Mouse (Mus musculus) cortical plate, adult 2 months (tissue): ENCODE data around the gene Sowahb. TPM values are rescaled to one million over a fixed set of nuclear protein-coding genes. Genes with fewer than 3 reads are reported as not detected.
A peak's percentile ranks its signal among the peaks of the same experiment; 100 is the strongest.

ENCODE experiments used
- H3K27ac ChIP-seq: fragments of 200-500 bp; 2 replicates; pipeline ENCODE4 v1.5.1; 2012; ENCODE audit warnings: low read length, control low read depth, inconsistent platforms; ENCODE audit not compliant: insufficient read depth
- H3K4me1 ChIP-seq: fragments of 200-500 bp; 2 replicates; pipeline ENCODE4 v1.6.1; 2011; ENCODE audit warnings: low read length; ENCODE audit not compliant: control insufficient read depth, insufficient read depth
- H3K4me3 ChIP-seq: fragments of 200-500 bp; 2 replicates; pipeline ENCODE4 v1.5.1; 2011; ENCODE audit warnings: mild to moderate bottlenecking, low read length, control low read depth; ENCODE audit not compliant: insufficient read depth
- CTCF ChIP-seq: fragments of 200-500 bp; IDR thresholded peaks from 2 replicates; pipeline ENCODE4 v1.5.1; 2011; ENCODE audit warnings: mild to moderate bottlenecking, control low read depth, low read length; ENCODE audit not compliant: insufficient read depth; ENCODE audit errors: extremely low read depth
- POLR2A ChIP-seq: fragments of 200-500 bp; IDR thresholded peaks from 2 replicates; pipeline ENCODE4 v1.6.1; 2011; ENCODE audit warnings: mild to moderate bottlenecking, low read length, control low read depth; ENCODE audit not compliant: insufficient read depth; ENCODE audit errors: extremely low read depth
- polyA plus RNA-seq: library from polyadenylated mRNA; depleted of rRNA; stranded (reverse); fragments of >200 nt; gene quantifications from 2 replicates; pipeline ENCODE4 v1.2.3, GENCODE M21; 2012

The Sowahb gene
- polyA plus RNA-seq, 1 experiment: 11.8 TPM

DNA sequence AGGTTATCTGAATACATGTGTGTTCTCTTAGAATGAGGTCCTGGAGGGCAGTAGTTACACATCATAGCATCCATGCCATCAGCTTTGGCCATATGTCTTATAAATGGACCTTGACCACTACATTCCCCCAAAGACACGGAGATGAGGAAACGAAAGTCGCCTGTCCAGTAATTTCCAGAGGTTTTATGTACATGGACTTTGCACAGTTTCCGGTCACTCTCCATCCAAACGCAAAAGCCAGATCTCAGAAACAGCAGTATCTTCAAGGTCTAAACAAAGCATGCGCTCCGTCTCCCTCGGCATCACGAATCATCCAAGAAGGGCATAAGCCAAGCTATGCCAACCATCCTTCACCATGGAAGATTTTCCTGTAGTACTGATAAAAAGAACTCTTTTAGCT lies 36.6 kb downstream of the Sowahb start:
- TF ChIP-seq CTCF: no peak
- peaks cover 5% of the 10 kb centered on the region for H3K4me1 ChIP-seq
- H3K4me3 ChIP-seq: no peak overlapping the region
- no peak overlapping the region for H3K27ac ChIP-seq

DNA sequence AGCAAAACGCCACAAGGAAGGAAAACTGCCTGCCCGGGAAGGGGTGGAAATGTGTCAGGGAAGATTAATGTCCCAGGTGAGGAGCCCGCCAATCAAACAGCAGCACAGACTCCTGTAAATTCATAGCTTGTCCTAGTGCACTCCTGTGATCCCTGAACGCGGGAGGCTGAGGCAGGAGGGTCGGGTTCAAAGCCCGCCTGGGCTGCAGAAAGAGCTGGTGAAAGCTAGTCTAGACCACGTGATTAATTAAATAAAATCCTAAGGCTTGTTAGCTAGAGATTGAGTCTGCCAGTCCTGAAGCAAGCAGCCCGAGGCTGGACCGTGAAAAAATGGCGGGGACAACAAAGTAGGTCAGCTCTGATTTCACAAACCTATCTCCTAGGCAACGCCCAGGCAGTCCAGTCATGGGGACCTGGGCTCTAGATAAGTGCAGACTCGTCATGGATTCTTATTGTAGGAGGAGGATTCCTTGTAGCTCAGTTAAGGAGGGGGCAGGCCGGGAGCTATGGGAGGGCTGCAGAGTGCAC lies 38.9 kb downstream of the Sowahb start:
- TF ChIP-seq POLR2A (0 out of 2 replicates have a peak, but pooled peaks have one; percentile 24), CTCF (no peak)
- Histone ChIP-seq H3K4me1 (peaks cover 7% of the 10 kb centered on the region), H3K4me3 (peak overlapping the region; percentile 19; the same call in 1 of the 2 replicates), H3K27ac (peak overlapping the region; percentile 96)

DNA sequence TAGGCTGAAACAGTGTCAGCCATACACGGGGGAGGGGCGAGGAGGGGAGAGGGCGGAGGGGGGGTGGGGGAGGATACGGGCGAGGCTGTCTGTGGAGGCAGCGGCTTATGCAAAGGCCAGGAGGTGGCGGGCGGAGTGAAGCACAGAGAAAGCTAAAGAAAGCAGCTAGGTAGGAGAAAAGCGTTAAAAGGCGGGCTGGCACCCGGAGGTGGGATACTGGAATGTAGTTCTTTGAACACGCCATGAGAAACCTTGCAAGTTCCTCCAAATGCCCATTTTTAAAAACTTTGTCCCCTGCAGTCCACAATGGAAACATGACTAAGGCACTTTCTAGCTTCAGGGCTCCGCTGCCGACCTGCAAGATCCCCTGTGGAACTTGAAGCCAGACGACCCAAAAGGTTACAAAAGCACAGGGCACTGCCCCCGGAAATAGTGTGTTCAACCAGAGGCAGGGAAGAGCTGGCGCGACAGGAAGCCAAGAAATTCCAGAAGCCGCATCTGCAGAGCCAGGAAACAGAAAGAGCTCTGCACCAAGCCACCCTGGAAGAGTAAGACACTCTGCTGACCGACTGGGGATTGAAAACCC lies 39.5 kb downstream of the Sowahb start:
- Histone ChIP-seq H3K4me3 (peak overlapping the region; percentile 19; the same call in 1 of the 2 replicates), H3K4me1 (peaks cover 7% of the 10 kb centered on the region), H3K27ac (peak overlapping the region; percentile 96)
- TF ChIP-seq POLR2A: no peak
- TF ChIP-seq CTCF: no peak

DNA sequence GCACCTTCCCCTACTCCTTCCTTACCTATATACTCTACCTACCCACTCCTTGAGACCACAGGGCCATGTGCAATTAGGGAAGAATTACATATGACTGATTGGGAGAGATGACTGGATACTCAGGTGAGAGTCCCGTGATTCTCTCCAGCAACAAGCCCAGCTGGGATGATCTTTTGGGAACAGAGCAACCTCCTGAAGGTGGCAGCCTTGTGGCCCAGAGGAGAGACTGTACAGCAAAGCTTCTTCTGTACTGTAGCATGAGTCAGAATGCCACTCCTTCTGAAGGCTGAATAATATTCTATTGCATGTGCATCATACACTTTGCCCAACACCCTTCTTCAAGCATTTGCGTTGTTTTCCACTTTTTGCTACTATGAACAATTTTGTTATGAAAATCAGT lies 42.2 kb downstream of the Sowahb start:
- peaks cover 7% of the 10 kb centered on the region for H3K4me1 ChIP-seq
- TF ChIP-seq POLR2A: no peak
- no peak for TF ChIP-seq CTCF
- no peak overlapping the region for H3K27ac ChIP-seq
- no peak overlapping the region for H3K4me3 ChIP-seq

DNA sequence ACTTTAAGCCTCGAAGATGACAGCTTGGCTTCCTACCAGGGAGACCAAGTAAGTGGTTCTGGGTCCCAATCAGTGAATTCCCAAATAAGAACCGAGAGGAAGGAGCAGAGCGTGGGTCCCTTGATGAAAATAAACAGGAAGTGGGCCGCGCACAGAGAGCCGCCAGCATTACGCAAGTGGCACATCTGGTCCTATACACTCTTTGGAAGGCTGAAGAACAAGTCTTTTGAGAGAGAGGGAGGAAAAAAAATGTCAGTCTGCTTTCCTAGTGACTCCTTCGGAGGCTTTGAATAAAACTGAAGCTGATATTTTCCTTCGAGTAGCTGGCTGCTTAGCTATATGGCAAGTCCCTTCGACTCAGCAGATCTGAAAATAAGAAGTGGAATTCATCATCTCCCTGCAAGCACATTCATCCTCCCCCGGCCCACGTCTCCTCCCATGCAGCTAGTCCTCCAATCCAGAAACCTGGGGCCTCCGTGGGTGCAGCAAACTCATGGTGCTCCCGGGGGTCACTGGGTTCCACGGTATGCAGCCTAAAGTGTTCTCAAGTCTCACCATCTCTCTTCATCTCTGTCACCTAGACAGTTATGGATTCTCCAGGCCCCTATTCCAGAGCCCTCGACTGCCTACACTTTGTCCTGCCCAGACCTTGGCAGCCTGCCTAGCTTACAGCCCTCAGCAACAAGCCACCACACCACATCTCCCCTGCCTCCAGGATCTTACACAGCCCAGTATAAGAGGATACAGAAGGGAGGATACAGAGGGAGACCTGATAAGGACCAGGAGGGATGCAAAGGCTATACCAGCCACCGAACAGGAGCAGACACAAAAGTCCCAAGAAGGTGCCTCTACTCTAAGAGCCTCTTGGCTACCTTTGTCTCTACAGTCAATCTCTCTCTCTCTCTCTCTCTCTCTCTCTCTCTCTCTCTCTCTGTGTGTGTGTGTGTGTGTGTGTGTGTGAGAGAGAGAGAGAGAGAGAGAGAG lies 43.8 kb downstream of the Sowahb start:
- Histone ChIP-seq H3K4me1 (peaks cover 7% of the 10 kb centered on the region), H3K4me3 (no peak overlapping the region), H3K27ac (peak overlapping the region; percentile 89)
- TF ChIP-seq POLR2A (peak; percentile 52; the same call in 1 of the 2 replicates), CTCF (no peak)

DNA sequence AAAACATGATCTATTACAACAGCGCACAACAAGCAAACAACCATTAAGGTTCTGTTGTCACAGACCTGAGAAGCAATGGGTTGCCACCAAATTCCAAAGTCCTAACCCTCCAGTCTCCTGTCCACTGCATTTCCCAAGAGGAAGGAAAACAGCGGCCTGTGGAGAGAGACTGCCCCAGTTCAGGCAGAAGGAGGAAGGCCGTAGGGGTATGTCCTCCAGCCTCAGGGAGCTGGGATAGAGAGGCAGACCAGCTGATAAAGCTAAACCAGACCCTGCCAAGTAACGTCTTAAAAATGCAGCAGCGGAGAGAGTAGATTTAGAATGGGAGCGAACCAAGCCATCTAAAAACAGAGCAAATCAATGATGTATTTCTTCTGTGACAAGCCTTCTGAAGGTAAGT lies 44.8 kb downstream of the Sowahb start:
- no peak for TF ChIP-seq POLR2A
- TF ChIP-seq CTCF: no peak
- peaks cover 2% of the 10 kb centered on the region for H3K4me1 ChIP-seq
- no peak overlapping the region for H3K4me3 ChIP-seq
- peak overlapping the region; percentile 89; the same call in 1 of the 2 replicates for H3K27ac ChIP-seq

DNA sequence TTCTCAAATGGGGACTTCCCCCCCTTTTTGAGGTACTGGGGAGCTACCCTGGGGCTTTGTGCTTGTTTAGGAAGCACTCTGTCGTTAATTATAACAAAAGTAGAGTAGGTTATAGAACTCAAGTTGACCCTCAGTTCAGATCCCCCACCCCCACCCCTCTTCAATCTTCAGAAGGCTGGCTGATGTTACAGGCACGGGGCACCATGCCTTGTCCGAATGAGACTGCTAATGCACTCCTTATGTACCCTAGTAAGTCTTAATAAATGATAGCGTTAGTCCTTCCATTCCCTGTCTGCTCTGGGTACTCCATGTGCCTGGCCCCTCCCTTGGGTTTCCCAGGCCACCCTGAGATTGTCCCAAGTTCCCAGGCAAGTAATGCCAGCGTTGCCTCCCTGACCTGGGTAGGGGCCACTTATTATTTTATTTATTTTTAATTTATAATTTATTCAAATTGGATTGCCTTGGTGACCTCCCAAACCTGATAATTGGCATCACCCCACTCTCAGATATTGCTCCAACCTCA lies 46.3 kb downstream of the Sowahb start:
- Histone ChIP-seq H3K4me1 (peaks cover 2% of the 10 kb centered on the region), H3K27ac (no peak overlapping the region), H3K4me3 (no peak overlapping the region)
- TF ChIP-seq CTCF (no peak), POLR2A (no peak)

DNA sequence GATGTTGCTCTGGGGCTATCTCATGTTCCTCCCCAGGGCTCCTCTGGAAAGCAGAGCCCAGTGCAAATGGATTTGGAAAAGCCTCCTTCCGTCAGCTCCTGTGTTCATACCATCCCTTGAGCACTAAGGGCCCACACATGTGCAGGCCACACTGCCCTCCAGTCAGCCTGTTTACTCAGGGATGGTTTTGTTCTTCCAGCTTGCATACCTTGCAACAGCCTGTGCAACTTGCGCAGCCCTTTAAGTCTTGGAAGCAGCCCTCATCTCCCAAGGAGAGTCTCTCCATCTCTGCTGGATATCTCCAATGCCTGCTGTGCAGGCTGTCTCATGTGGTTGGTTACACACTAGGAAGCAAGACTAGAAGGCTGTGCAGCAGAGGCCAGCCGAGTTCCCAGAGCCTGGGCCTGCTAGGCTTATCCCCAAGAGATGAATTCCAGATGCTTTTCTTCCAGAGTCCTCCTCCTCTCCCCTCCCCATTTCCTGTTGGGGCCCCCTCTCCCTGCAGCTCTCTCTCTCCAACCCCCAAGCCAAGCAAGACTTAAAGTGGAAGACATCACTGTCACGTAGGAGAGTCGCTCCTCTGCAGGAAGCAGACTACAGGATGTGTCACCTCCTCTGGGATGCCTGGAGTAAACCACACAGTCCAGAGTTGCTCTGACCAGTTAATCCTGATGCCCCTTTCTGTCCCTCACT lies 47.2 kb downstream of the Sowahb start:
- Histone ChIP-seq H3K4me3 (no peak overlapping the region), H3K4me1 (peaks cover 2% of the 10 kb centered on the region), H3K27ac (no peak overlapping the region)
- TF ChIP-seq POLR2A (no peak), CTCF (no peak)

DNA sequence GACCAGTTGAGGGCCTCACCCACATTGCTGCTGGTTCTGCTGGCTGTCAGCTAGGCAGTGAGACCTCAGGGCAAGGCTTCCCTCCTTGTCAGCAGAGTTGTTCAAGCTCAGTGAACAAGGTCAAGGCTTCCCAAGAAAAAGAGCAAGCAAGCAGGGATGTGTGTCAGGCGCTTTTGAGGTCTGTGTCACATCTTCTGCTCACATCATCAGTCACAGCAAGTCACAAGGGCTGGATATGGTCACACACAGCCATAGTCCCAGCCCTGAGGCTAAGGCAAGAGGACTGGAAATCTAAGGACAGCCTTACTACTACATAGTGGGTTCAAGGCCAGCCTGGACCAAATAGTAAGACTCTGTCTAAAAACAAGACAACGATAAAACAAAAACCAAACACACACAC lies 50.0 kb downstream of the Sowahb start:
- TF ChIP-seq POLR2A (no peak), CTCF (no peak)
- Histone ChIP-seq H3K4me1 (no peaks in the 10 kb centered on the region), H3K27ac (no peak overlapping the region), H3K4me3 (no peak overlapping the region)

DNA sequence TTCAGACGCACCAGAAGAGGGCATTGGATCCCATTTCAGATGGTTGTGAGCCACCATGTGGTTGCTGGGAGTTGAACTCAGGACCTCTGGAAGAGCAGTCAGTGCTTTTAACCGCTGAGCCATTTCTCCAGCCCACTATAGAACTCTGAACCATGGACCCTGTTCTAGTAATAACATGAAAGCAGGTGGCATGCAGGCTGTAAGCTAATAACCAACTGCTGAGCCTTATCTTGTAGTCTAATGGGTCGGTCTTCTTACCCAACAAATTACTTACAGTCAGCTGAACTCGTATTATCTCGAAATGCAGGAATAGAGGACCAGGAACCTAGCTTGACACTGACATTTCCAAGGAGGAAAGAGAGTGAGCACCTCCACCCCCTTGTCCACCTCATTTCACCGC lies 50.5 kb downstream of the Sowahb start:
- TF ChIP-seq CTCF (no peak), POLR2A (no peak)
- Histone ChIP-seq H3K4me3 (no peak overlapping the region), H3K27ac (no peak overlapping the region), H3K4me1 (no peaks in the 10 kb centered on the region)
